Mouse (Mus musculus) heart, embryonic 14.5 days (tissue): ENCODE measurements around the gene Fads1. TPM values are rescaled to one million over a fixed set of nuclear protein-coding genes. Genes with fewer than 3 reads are reported as not detected.

Experiments
- ATAC-seq: fragments of 200-750 bp; cut with Nextera tagmentation; 2 replicates; pipeline ENCODE4 v1.8.0; 2017; ENCODE audit warnings: low read depth, moderate TSS enrichment; ENCODE audit not compliant: insufficient number of reproducible peaks, insufficient read depth, low FRiP score
- H3K27ac ChIP-seq, 2 experiments: fragments of 200-500 bp in 1 of 2; fragments of 300-500 bp in 1 of 2; sonication (generic) in 1 of 2; replicated peaks in 1 of 2; 2 replicates each; pipeline ENCODE4 v1.5.1; 2012 to 2014; ENCODE audit warnings: low read depth in 2 of 2, low read length in 2 of 2, control low read depth in 1 of 2, mild to moderate bottlenecking in 1 of 2, mixed read lengths in 1 of 2; ENCODE audit not compliant: control insufficient read depth in 1 of 2, insufficient read depth in 1 of 2
- H3K27me3 ChIP-seq: fragments of 300-500 bp; sonication (generic); 2 replicates; pipeline ENCODE4 v1.6.1; 2014; ENCODE audit warnings: mild to moderate bottlenecking, low read length, control low read depth; ENCODE audit not compliant: control insufficient read depth, insufficient read depth
- H3K36me3 ChIP-seq: fragments of 300-500 bp; sonication (generic); 2 replicates; pipeline ENCODE4 v1.6.1; 2014; ENCODE audit warnings: mild to moderate bottlenecking, control low read depth, low read length, mixed read lengths; ENCODE audit not compliant: control insufficient read depth, insufficient read depth
- H3K4me1 ChIP-seq, 2 experiments: fragments of 200-500 bp in 1 of 2; fragments of 300-500 bp in 1 of 2; sonication (generic) in 1 of 2; 2 replicates each; pipeline ENCODE4 v1.6.1; 2012 to 2014; ENCODE audit warnings: low read length in 2 of 2, control low read depth in 1 of 2, mixed read lengths in 1 of 2; ENCODE audit not compliant: control insufficient read depth in 2 of 2, insufficient read depth in 2 of 2
- H3K4me2 ChIP-seq: fragments of 300-500 bp; sonication (generic); 2 replicates; pipeline ENCODE4 v1.6.1; 2014; ENCODE audit warnings: mild to moderate bottlenecking, low read length
- H3K4me3 ChIP-seq, 2 experiments: fragments of 200-500 bp in 1 of 2; fragments of 300-500 bp in 1 of 2; sonication (generic) in 1 of 2; 2 replicates each; pipeline ENCODE4 v1.5.1; 2012 to 2014; ENCODE audit warnings: low read length in 2 of 2, mild to moderate bottlenecking in 2 of 2, control low read depth in 1 of 2, low read depth in 1 of 2, moderate library complexity in 1 of 2; ENCODE audit not compliant: control insufficient read depth in 1 of 2, insufficient read depth in 1 of 2
- H3K9ac ChIP-seq: fragments of 300-500 bp; sonication (generic); 2 replicates; pipeline ENCODE4 v1.6.1; 2014; ENCODE audit warnings: mild to moderate bottlenecking, low read length
- H3K9me3 ChIP-seq: fragments of 300-500 bp; sonication (generic); 2 replicates; pipeline ENCODE4 v1.6.1; 2016; ENCODE audit warnings: low read length, control low read depth; ENCODE audit not compliant: control insufficient read depth
- WGBS: fragments of 180-500 bp; shearing (Covaris S2); extraction: QIAGEN DNeasy Blood & Tissue Kit; methylation state at CpG from one replicate; pipeline ENCODE4 v1.1.7; 2014; 5-methylcytosine and 5-hydroxymethylcytosine counted together
- polyA plus RNA-seq: library from polyadenylated mRNA; unstranded; fragments of >200 nt; fragmentation: Nextera tagmentation; extraction: Ambion mirVana; gene quantifications from 2 replicates; pipeline ENCODE4 v1.2.1, GENCODE M21; 2014

Fads1 gene
- polyA plus RNA-seq, 1 experiment from 2014 or later = 39.8 TPM

DNA sequence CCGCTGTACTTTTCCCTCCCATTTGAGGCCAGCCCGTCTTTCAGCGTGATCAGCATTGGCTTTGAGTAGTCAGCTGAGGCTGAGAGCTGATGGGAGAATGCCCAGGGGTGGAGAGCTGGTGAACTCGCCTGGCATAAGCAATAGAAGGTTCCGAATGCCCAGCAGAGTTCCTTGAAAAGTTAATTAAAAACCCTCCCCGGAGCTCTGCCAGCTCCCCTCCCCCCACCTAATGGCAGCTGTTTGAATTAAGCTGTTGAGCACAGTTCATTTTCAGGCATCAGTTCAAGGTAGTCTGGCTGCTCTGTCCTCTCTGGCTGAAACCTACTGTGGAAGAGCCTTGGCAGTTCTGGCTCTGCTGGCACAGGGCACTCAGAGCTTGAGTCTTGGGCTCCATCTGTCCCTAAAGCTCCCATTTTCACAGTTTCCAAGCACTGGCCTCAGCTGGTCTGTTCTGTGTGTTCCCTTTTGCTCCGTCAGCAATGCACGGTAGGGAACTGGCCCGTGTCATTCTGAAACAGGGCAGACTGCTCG, 5.7 kb downstream of the Fads1 start:
- peaks cover 8 to 12% of the 10 kb centered on the region in 2 experiments for H3K4me1 ChIP-seq
- no peaks in the 10 kb centered on the region for H3K9me3 ChIP-seq
- no peak overlapping the region for H3K9ac ChIP-seq
- ATAC-seq = no peak
- H3K4me2 ChIP-seq = no peak overlapping the region
- no peaks in the 10 kb centered on the region for H3K27me3 ChIP-seq
- WGBS = 84% methylated on average over 10 of the region's 10 CpGs
- peaks cover 81% of the 10 kb centered on the region for H3K36me3 ChIP-seq
- H3K27ac ChIP-seq = no peak overlapping the region
- no peak overlapping the region for H3K4me3 ChIP-seq

DNA sequence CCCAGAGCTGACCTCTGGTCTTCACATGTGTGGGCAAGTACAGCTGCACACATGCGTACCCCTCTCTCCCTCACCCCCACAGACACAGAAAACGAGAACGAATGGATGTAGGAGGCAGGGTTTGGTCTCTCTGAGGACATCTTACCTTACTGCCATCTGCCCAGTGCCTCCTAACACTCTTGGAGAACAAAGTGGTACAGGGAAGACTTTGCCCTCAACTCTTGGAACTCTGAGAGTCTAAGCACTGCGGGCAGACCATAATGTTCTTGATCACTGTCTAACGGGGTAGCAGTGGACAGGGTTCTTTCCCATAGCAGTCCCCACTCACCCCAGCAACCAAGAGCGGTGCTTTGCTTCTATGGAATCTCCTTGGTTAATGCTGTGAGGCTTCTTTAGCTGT, 6.3 kb downstream of the Fads1 start:
- peaks cover 88% of the 10 kb centered on the region for H3K36me3 ChIP-seq
- no peaks in the 10 kb centered on the region for H3K27me3 ChIP-seq
- H3K4me2 ChIP-seq = no peak overlapping the region
- peaks cover 7 to 8% of the 10 kb centered on the region in 2 experiments for H3K4me1 ChIP-seq
- no peak overlapping the region for H3K27ac ChIP-seq
- WGBS = 95% methylated on average over 6 of the region's 6 CpGs
- no peak for ATAC-seq
- H3K4me3 ChIP-seq = no peak overlapping the region
- H3K9ac ChIP-seq = no peak overlapping the region
- no peaks in the 10 kb centered on the region for H3K9me3 ChIP-seq

DNA sequence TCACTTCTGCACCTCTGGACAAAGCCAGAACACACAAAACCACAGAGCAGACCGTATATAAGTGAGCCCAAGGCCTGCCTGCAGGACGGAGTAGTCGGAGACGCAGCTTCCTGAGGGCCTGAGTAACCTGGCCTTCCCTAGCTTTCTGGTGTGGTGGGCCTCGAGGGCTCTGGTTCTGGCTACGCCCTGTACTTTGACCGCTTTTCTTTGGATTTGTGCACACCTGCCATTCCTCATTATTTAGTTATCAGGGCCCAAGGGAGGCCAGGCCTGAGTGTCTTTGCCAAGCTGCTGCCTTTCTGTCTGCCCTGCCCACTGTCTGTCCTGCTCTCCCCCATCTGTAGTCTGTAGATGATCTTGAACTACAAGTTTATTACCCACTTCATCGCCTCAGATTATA, 7.3 kb downstream of the Fads1 start:
- no peak for ATAC-seq
- H3K4me2 ChIP-seq = no peak overlapping the region
- H3K36me3 ChIP-seq = peaks cover 94% of the 10 kb centered on the region
- H3K4me3 ChIP-seq = no peak overlapping the region
- no peak overlapping the region for H3K27ac ChIP-seq
- H3K27me3 ChIP-seq = no peaks in the 10 kb centered on the region
- no peaks in the 10 kb centered on the region for H3K4me1 ChIP-seq
- WGBS = 96% methylated on average over 8 of the region's 8 CpGs
- H3K9ac ChIP-seq = no peak overlapping the region
- H3K9me3 ChIP-seq = no peaks in the 10 kb centered on the region

DNA sequence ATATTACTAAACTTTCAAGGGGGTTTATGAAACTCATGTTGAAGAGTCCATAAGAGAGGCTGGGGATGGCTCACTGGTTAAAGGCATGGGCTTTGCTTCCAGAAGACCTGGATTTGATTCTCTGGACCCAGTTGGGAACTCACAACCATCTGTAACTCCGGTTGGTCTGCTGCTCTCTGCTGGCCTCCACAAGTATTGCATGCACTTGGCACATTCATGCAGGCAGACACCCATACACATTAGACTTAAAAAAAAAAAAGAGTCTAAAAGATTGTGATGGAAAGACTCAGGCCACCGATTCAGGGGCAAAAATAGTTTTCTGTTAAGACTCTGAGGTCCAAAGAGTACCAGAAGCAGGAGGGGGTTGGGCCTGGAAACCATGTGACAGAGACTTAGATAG, 8.1 kb downstream of the Fads1 start:
- no peak overlapping the region for H3K9ac ChIP-seq
- no peak overlapping the region for H3K27ac ChIP-seq
- H3K27me3 ChIP-seq = no peaks in the 10 kb centered on the region
- no peak for ATAC-seq
- 37% methylated on average over 2 of the region's 2 CpGs for WGBS
- H3K36me3 ChIP-seq = peaks cover 94% of the 10 kb centered on the region
- no peaks in the 10 kb centered on the region for H3K4me1 ChIP-seq
- no peak overlapping the region for H3K4me3 ChIP-seq
- no peak overlapping the region for H3K4me2 ChIP-seq
- H3K9me3 ChIP-seq = no peaks in the 10 kb centered on the region

DNA sequence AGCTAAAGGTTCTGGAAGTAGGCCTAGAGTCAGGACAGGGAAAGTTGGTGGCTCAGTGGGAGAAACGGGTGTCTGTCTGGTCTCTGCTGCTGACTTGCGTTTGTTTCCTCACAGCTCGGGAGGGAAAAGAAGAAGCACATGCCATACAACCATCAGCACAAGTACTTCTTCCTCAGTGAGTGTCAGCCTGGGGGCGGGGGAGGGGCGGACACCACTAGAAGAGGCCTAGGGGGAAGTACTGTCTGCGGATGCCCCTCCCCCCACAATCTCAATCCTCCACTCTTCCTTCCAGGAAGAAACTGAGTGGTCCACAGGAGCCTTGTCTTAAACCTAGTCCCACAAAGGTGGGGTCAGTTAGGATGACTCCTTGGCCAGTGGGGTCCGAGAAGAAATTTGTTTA, 8.6 kb downstream of the Fads1 start:
- Histone ChIP-seq H3K4me2 (no peak overlapping the region), H3K4me3 (no peak overlapping the region), H3K27me3 (no peaks in the 10 kb centered on the region), H3K9me3 (no peaks in the 10 kb centered on the region), H3K9ac (no peak overlapping the region), H3K27ac (no peak overlapping the region), H3K36me3 (peaks cover 94% of the 10 kb centered on the region), H3K4me1 (no peaks in the 10 kb centered on the region)
- WGBS = 46% methylated on average over 7 of the region's 7 CpGs
- no peak for ATAC-seq

DNA sequence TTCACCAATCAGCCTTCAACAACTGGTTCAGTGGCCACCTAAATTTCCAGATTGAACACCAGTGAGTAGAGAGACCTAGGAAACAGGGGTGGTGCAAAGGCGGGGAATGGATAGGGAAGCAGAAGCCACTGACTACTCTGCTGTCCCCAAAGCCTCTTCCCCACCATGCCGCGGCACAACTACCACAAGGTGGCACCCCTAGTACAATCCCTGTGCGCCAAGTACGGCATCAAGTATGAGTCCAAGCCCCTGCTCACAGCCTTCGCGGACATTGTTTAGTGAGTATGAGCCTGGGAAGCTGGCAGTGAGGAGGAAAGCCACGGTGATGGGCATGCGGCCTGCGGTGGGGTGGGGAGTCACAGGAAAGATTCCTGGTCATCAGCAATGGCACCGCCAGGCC, 11.6 kb downstream of the Fads1 start:
- Histone ChIP-seq H3K9ac (no peak overlapping the region), H3K9me3 (no peaks in the 10 kb centered on the region), H3K4me2 (no peak overlapping the region), H3K27ac (no peak overlapping the region), H3K36me3 (peaks cover 79% of the 10 kb centered on the region), H3K27me3 (no peaks in the 10 kb centered on the region), H3K4me1 (no peaks in the 10 kb centered on the region), H3K4me3 (no peak overlapping the region)
- WGBS = 81% methylated on average over 11 of the region's 11 CpGs
- no peak for ATAC-seq

DNA sequence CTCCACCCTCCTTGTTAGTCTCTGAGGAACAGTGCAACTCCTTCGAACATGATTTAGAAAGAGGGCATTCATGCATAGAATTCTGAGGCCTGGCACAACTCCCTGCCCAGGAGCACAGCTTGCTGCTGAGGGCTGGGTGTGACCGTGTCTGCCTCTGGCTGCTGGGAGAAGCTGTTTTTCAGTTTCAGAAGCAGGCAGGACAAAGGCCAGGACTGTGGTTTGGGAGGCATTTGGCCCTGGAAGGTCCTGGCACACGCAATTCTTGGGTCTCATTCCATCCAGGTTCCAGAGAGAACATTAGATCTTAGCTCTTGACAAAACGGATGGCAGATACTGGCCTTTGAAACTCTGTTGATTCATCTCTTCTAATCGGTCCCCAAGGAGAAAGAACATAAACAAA, 12.6 kb downstream of the Fads1 start:
- no peak overlapping the region for H3K4me3 ChIP-seq
- 79% methylated on average over 5 of the region's 5 CpGs for WGBS
- H3K9me3 ChIP-seq = no peaks in the 10 kb centered on the region
- no peak for ATAC-seq
- peaks cover 79% of the 10 kb centered on the region for H3K36me3 ChIP-seq
- H3K4me2 ChIP-seq = no peak overlapping the region
- no peaks in the 10 kb centered on the region for H3K4me1 ChIP-seq
- H3K9ac ChIP-seq = no peak overlapping the region
- no peak overlapping the region for H3K27ac ChIP-seq
- no peaks in the 10 kb centered on the region for H3K27me3 ChIP-seq

DNA sequence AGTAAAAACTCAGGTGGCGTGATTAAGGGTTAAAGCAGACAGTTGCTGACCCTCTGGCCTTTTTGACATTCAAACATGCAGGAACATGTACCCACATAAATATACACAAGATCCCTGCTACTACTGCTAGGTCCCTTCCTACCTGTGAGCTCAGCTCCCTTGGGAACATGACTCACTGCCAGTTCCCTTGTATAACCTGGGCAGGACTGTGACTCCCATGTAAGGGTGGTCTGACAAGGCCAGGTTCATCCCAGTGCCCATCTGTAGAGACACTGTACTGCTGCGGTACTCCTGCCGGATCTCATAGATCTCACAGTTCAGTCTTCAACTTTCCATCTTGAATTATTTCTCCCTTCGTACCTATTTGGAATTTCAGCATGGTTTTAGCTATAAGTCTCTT, 14.4 kb downstream of the Fads1 start:
- H3K27ac ChIP-seq = no peak overlapping the region
- H3K36me3 ChIP-seq = peaks cover 80% of the 10 kb centered on the region
- no peaks in the 10 kb centered on the region for H3K4me1 ChIP-seq
- no peaks in the 10 kb centered on the region for H3K27me3 ChIP-seq
- H3K9ac ChIP-seq = no peak overlapping the region
- ATAC-seq = no peak
- H3K4me2 ChIP-seq = no peak overlapping the region
- no peak overlapping the region for H3K4me3 ChIP-seq
- WGBS = 94% methylated on average over 4 of the region's 4 CpGs
- H3K9me3 ChIP-seq = no peaks in the 10 kb centered on the region
